In genomic region chr16:72444428-72445135, GRCm38 (mm10) we compare ENCODE assay signal across 12 mouse cellular contexts.
DNase-seq lines count a peak whose midpoint lies in the region; ATAC-seq and TF ChIP-seq lines count a peak whose summit lies in the region.
"Had no signal": no experiment of that assay in that cellular context is flagged by ENCODE, and none has a peak within 500 bp of the region (broad histone marks: within the 10 kb centered on the region; RNA-seq: fewer than 3 reads in every experiment).

No protein-coding gene starts in this region.

- H3K4me1 ChIP-seq in kidney, postnatal 0 days (replicated peaks; ENCODE audit: insufficient read depth, low read length), result no peaks in the 10 kb centered on the region
- peaks cover 11% of the 10 kb centered on the region for H3K4me1 ChIP-seq in forebrain, embryonic 12.5 days
- H3K4me1 ChIP-seq in intestine, embryonic 14.5 days (replicated peaks; ENCODE audit: control insufficient read depth, insufficient read depth, low read length), result no peaks in the 10 kb centered on the region
- H3K4me1 ChIP-seq in midbrain, embryonic 15.5 days, result 0 out of 2 replicates have a peak, but pooled peaks cover 2% of the 10 kb centered on the region
- H3K4me1 ChIP-seq: heart, embryonic 15.5 days had no signal

- H3K9me3 ChIP-seq in kidney, postnatal 0 days (replicated peaks; ENCODE audit: low read length), result no peaks in the 10 kb centered on the region
- no peaks in the 10 kb centered on the region for H3K9me3 ChIP-seq in forebrain, embryonic 12.5 days
- no peaks in the 10 kb centered on the region for H3K9me3 ChIP-seq in intestine, embryonic 14.5 days (ENCODE audit: control insufficient read depth, low read length)
- H3K9me3 ChIP-seq in midbrain, embryonic 15.5 days, result no peaks in the 10 kb centered on the region
- H3K9me3 ChIP-seq: heart, embryonic 15.5 days had no signal

- intact Hi-C loops in gastrocnemius, postnatal 36 days (cut with DNase I), result no loop called here

- no peaks in the 10 kb centered on the region for H3K27me3 ChIP-seq in kidney, postnatal 0 days (ENCODE audit: insufficient read depth, low read length)
- no peaks in the 10 kb centered on the region for H3K27me3 ChIP-seq in forebrain, embryonic 12.5 days
- no peaks in the 10 kb centered on the region for H3K27me3 ChIP-seq in intestine, embryonic 14.5 days (replicated peaks; ENCODE audit: control insufficient read depth, insufficient read depth, low read length)
- no peaks in the 10 kb centered on the region for H3K27me3 ChIP-seq in midbrain, embryonic 15.5 days (replicated peaks)
- H3K27me3 ChIP-seq: heart, embryonic 15.5 days had no signal

- no peak for ATAC-seq in kidney, postnatal 0 days (replicated peaks; ENCODE audit: low FRiP score, low read depth)
- peak; percentile 41; the same call in 1 of the 2 replicates for ATAC-seq in forebrain, embryonic 12.5 days (ENCODE audit: low FRiP score)
- no peak for ATAC-seq in intestine, embryonic 14.5 days (replicated peaks; ENCODE audit: low FRiP score, low TSS enrichment, low read depth)
- ATAC-seq in midbrain, embryonic 15.5 days (replicated peaks), result no peak

- H3K36me3 ChIP-seq in kidney, postnatal 0 days (ENCODE audit: insufficient read depth, low read length), result no peaks in the 10 kb centered on the region
- no peaks in the 10 kb centered on the region for H3K36me3 ChIP-seq in forebrain, embryonic 12.5 days (replicated peaks)
- no peaks in the 10 kb centered on the region for H3K36me3 ChIP-seq in intestine, embryonic 14.5 days (ENCODE audit: control insufficient read depth, insufficient read depth, low read length)
- no peaks in the 10 kb centered on the region for H3K36me3 ChIP-seq in midbrain, embryonic 15.5 days (replicated peaks)
- H3K36me3 ChIP-seq: heart, embryonic 15.5 days had no signal

- 65% methylated on average over 18 of the region's 18 CpGs for WGBS in kidney, postnatal 0 days
- 34% methylated on average over 18 of the region's 18 CpGs for WGBS in forebrain, embryonic 12.5 days
- 62% methylated on average over 18 of the region's 18 CpGs for WGBS in intestine, embryonic 14.5 days
- 33% methylated on average over 18 of the region's 18 CpGs for WGBS in midbrain, embryonic 15.5 days

- peak overlapping the region; percentile 15; the same call in 1 of the 2 replicates for H3K4me2 ChIP-seq in kidney, postnatal 0 days (ENCODE audit: low read length)
- H3K4me2 ChIP-seq in forebrain, embryonic 12.5 days, result peak overlapping the region; percentile 34
- peak overlapping the region; percentile 34 for H3K4me2 ChIP-seq in intestine, embryonic 14.5 days (ENCODE audit: low read length)
- peak overlapping the region; percentile 20 for H3K4me2 ChIP-seq in midbrain, embryonic 15.5 days
- H3K4me2 ChIP-seq: heart, embryonic 15.5 days; liver, embryonic 11.5 days had no signal

- TF ChIP-seq CTCF in kidney, postnatal 0 days (IDR thresholded peaks at IDR 0.05; ENCODE audit: low read depth), result no peak

- DNase-seq in kidney, postnatal 0 days (ENCODE audit: low spot score), result peak; percentile 16
- DNase-seq in kidney, adult 11 months, result no peak
- no peak for DNase-seq in intestine, embryonic 14.5 days (ENCODE audit: low spot score)
- DNase-seq in gastrocnemius, postnatal 36 days, result no peak
- DNase-seq in adrenal gland, postnatal 4 days (ENCODE audit: low spot score in 2 of 2), result no peak
- DNase-seq: cerebellum, postnatal 10 days; kidney, adult 2 months; thymus, postnatal 4 days had no signal

- no peak overlapping the region for H3K27ac ChIP-seq in kidney, postnatal 0 days
- 0 out of 2 replicates have a peak overlapping the region, but pooled peaks have one; percentile 5 for H3K27ac ChIP-seq in forebrain, embryonic 12.5 days
- no peak overlapping the region for H3K27ac ChIP-seq in intestine, embryonic 14.5 days (ENCODE audit: low read depth)
- no peak overlapping the region for H3K27ac ChIP-seq in midbrain, embryonic 15.5 days
- H3K27ac ChIP-seq: heart, embryonic 15.5 days had no signal

- H3K4me3 ChIP-seq in kidney, postnatal 0 days (replicated peaks; ENCODE audit: low read depth, low read length), result no peak overlapping the region
- H3K4me3 ChIP-seq in forebrain, embryonic 12.5 days (replicated peaks), result no peak overlapping the region; the same call in 1 of the 2 replicates
- H3K4me3 ChIP-seq in intestine, embryonic 14.5 days (ENCODE audit: low read depth, low read length), result no peak overlapping the region
- no peak overlapping the region for H3K4me3 ChIP-seq in midbrain, embryonic 15.5 days
- H3K4me3 ChIP-seq: heart, embryonic 15.5 days had no signal

- H3K9ac ChIP-seq in kidney, postnatal 0 days (ENCODE audit: low read depth, low read length), result no peak overlapping the region
- no peak overlapping the region for H3K9ac ChIP-seq in forebrain, embryonic 12.5 days
- no peak overlapping the region for H3K9ac ChIP-seq in intestine, embryonic 14.5 days (ENCODE audit: low read length)
- H3K9ac ChIP-seq in midbrain, embryonic 15.5 days, result no peak overlapping the region
- H3K9ac ChIP-seq: heart, embryonic 15.5 days had no signal
